Mouse (Mus musculus): Measurements from ENCODE around the gene Cbarp. TPM values are rescaled to one million over a fixed set of nuclear protein-coding genes. Genes with fewer than 3 reads are reported as not detected.
"Not testable (repeated sequence)": the region's sequence is repeated elsewhere in the genome, so short reads cannot be mapped to it uniquely, and the experiment has no call there.

Gene Cbarp
- polyA plus RNA-seq, 1 experiment from 2014 or later = 30.0 TPM

DNA sequence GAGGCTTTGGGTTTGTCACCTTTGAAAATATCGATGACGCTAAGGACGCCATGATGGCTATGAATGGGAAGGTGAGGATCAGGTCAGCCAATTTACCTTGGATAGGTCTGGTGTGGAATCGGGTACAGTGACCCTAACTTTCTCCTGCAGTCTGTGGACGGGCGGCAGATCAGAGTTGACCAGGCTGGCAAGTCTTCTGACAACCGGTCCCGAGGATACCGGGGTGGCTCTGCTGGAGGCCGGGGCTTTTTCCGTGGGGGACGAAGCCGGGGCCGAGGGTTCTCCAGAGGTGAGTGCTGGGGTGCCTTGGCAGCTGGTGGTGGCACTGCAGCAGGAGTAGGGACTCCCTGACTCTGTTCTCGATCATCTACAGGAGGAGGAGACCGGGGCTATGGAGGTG is 29.4 kb upstream of the Cbarp start:
- ATAC-seq (no peak), DNase-seq (ENCODE audit: low read depth, low spot score) (no peak)
- in situ Hi-C loops (cut with MboI; ENCODE audit: low pct_unique_long_range_greater_than_20kb) = no loop called here
- CTCF ChIA-PET = no interaction called here
- H3K27me3 ChIP-seq = no peaks in the 10 kb centered on the region
- POLR2A ChIA-PET = no interaction called here
- TF ChIP-seq CTCF (IDR thresholded peaks at IDR 0.05) = no peak

DNA sequence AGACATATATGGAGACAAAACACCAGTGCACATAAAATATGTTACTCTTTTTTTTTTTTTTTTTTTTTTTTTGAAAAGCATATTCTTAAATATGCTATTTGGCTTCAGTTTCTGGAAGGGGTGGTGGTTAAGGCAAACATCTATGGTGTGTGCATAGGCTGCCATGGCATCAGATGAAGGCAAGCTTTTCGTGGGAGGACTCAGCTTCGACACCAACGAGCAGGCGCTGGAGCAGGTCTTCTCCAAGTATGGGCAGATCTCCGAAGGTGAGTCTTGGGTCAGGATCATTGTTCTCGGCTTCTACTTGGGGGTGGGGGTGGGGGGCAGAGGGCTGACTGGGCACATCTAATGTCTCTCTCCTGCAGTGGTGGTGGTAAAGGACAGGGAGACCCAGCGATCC is 29.0 kb upstream of the Cbarp start:
- no peaks in the 10 kb centered on the region for H3K27me3 ChIP-seq
- ChIA-PET CTCF (no interaction called here), POLR2A (no interaction called here)
- DNase-seq (ENCODE audit: low read depth, low spot score) (no peak), ATAC-seq (no peak)
- in situ Hi-C loops (cut with MboI; ENCODE audit: low pct_unique_long_range_greater_than_20kb) = no loop called here
- TF ChIP-seq CTCF (IDR thresholded peaks at IDR 0.05) = no peak

DNA sequence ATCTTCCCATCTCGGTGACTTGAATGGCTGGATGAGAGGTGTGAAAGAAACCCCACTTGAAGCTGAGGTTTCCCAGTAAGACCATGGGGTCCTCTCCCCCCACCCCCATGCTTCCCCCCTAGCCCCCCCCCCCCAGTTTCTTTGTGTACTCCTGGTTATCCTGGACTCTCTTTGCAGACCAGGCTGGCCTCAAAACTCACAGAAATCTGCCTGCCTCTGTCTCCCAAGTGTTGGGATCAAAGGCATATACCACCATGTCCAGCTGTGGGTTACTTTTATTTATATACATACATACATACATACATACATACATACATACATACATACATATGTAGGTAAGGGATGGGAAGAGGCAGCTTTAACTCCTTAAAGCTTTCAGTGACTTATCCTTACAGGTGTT is 28.4 kb upstream of the Cbarp start:
- no peak for DNase-seq (ENCODE audit: low read depth, low spot score)
- TF ChIP-seq CTCF (IDR thresholded peaks at IDR 0.05) = no peak
- ChIA-PET POLR2A (interaction anchor here (0.6 to 1.3 kb wide), 2 partner anchors 10 to 73 kb away, joined by 3 read pairs; no protein-coding TSS in a partner anchor), CTCF (interaction anchor here (1.3 kb wide), 1 partner anchor 37 kb away, joined by 3 read pairs; no protein-coding TSS in a partner anchor)
- H3K27me3 ChIP-seq = no peaks in the 10 kb centered on the region
- in situ Hi-C loops (cut with MboI; ENCODE audit: low pct_unique_long_range_greater_than_20kb) = no loop called here
- ATAC-seq = no peak

DNA sequence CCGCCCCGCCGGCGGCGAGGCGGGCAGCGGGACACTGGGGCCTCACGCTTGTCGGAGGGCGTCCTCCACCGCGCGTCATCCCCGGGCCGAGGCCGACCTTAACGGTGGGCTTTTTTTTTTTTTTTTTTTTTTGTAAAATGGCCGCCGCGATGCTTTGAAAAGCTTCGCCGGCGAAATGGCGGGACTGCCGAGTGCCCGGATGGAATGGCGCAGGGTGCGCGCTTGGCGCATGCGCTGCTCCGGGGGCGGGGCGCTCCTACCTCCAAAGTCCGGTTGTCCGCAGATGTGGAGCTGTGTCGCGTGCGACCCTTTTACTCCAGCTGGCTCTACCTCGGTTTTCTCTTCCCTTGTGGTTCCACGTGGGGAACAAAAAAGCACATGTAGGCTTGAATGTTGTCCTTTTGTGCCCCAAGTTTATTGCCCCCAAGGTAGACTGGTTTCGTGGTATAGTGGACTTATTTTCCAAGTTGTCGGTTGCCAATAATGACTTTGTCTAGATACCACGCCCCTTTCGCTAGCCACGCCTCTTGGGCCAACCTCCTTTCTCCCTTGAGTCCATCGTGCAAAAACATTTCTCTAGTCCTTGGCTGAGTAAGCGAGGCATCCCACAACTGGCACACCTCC is 27.5 kb upstream of the Cbarp start:
- no peaks in the 10 kb centered on the region for H3K27me3 ChIP-seq
- DNase-seq (ENCODE audit: low read depth, low spot score) (no peak), ATAC-seq (peak; percentile 20)
- in situ Hi-C loops (cut with MboI; ENCODE audit: low pct_unique_long_range_greater_than_20kb) = no loop called here
- ChIA-PET CTCF (interaction anchor here (1.3 kb wide), 1 partner anchor 38 kb away, joined by 3 read pairs; no protein-coding TSS in a partner anchor), POLR2A (interaction anchor here (0.6 to 11.6 kb wide), 11 partner anchors 10 to 231 kb away, joined by 3 to 191 read pairs (median 3); partner anchors contain the start of genes Midn and Ndufs7)
- no peak for TF ChIP-seq CTCF (IDR thresholded peaks at IDR 0.05)

DNA sequence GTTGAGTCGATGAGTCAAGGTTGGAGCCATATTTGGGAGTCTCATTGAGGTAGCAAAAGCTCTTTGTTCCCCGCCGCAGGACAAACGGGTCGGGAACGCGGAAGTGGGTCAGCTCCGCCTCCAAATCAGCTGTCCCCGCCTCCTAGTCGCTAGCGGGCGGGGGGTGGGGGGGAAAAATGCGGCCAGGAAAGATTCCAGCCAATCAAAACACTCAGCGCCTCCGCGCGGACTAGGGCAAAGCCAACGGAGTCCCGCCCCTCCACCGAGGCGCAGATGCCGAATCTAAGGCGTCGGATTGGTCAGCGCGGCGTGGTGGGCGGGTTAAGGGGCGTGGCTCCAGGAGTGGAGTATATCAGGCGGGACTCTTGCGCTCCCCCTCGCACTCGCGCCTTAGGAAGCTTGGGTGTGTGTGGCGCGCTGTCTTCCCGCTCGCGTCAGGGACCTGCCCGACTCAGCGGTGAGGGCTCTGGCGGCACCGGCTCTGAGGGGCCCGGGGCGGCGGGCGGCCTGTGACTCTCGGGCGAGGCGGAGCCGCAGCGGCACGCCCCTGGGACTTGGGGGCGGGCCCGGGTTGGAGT is 26.9 kb upstream of the Cbarp start:
- DNase-seq (ENCODE audit: low read depth, low spot score) (peak; percentile 85), ATAC-seq (peak; percentile 65)
- H3K27me3 ChIP-seq = no peaks in the 10 kb centered on the region
- in situ Hi-C loops (cut with MboI; ENCODE audit: low pct_unique_long_range_greater_than_20kb) = no loop called here
- ChIA-PET CTCF (interaction anchor here (1.0 to 4.4 kb wide), 4 partner anchors 23 to 208 kb away, joined by 3 to 58 read pairs (median 12); partner anchors contain the start of genes Tmem259 and Wdr18), POLR2A (interaction anchor here (1.0 to 11.6 kb wide), 3 partner anchors 9 to 86 kb away, joined by 3 to 191 read pairs (median 3); partner anchors contain the start of gene Midn)
- no peak for TF ChIP-seq CTCF (IDR thresholded peaks at IDR 0.05)

DNA sequence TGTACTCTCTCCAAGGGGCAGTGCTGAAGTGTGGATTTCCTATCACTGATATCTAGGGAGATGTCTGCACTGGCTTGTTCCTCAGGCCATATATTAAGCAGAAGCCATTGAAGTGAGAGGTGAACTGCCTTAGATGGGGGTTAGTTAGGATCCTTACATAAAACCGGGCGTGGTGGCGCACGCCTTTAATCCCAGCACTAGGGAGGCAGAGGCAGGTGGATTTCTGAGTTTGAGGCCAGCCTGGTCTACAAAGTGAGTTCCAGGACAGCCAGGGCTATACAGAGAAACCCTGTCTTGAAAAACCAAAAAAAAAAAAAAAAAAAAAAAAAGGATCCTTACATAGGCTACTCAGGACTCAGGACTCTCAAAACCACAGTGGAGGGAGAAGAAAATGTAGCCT is 25.5 kb upstream of the Cbarp start:
- ChIA-PET CTCF (interaction anchor here (1.2 to 4.4 kb wide), 6 partner anchors 12 to 181 kb away, joined by 3 to 69 read pairs (median 16); partner anchors contain the start of genes Stk11 and Tmem259), POLR2A (interaction anchor here (1.2 to 11.6 kb wide), 3 partner anchors 16 to 122 kb away, joined by 3 to 191 read pairs (median 4); partner anchors contain the start of genes Cbarp and Midn)
- H3K27me3 ChIP-seq; in situ Hi-C loops (cut with MboI; ENCODE audit: low pct_unique_long_range_greater_than_20kb); DNase-seq (ENCODE audit: low read depth, low spot score); ATAC-seq: not testable (repeated sequence)

DNA sequence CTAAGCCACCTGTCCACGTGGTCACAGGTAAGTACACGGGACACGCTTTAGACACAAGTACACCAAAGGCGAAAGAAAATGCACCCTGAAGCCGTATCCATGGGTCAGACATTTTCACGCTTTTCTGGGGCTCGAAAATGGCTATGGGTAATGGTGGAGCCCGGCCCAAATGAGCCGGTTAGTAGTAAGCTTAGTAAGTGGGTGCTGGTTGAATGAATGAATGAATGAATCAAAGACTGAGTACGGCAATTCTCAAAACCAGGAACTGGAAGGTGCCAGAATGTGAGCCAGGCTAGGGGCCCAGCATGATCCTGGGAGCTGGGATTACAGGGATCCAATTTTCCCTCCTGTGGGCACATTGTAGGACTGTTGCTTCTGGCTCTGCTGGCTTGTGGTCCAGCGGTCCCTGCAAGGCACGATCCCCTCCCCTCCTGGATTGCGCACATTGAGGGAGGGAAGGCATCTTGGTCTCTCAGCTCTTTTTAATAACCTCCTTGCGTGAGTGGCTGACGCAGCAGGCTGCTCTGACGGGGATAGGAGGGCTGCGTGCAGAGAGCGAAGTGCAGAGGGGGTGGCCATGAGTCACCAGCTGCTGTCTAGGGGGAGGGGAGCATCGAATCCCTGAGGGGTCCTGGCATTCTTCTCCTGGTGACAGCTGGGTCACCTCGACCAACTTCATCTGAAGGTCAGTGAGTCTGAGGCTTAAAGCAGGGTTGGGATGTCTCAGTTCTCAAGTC is 24.9 kb upstream of the Cbarp start, which contains the start of gene Cirbp:
Gene Cirbp (plus strand): TSS at position 594 of the 737 bp plus-strand sequence.
- ChIA-PET CTCF (interaction anchor here (0.9 to 4.4 kb wide), 16 partner anchors 11 to 208 kb away, joined by 3 to 69 read pairs (median 5); partner anchors contain the start of genes Cbarp, Cnn2, Stk11 and Tmem259), POLR2A (interaction anchor here (0.6 to 11.6 kb wide), 5 partner anchors 16 to 180 kb away, joined by 3 to 191 read pairs (median 3); partner anchors contain the start of genes Cbarp and Midn)
- DNase-seq (ENCODE audit: low read depth, low spot score) = no peak
- ATAC-seq = no peak
- TF ChIP-seq CTCF (IDR thresholded peaks at IDR 0.05) = no peak
- in situ Hi-C loops (cut with MboI; ENCODE audit: low pct_unique_long_range_greater_than_20kb) = no loop called here
- H3K27me3 ChIP-seq = no peaks in the 10 kb centered on the region

DNA sequence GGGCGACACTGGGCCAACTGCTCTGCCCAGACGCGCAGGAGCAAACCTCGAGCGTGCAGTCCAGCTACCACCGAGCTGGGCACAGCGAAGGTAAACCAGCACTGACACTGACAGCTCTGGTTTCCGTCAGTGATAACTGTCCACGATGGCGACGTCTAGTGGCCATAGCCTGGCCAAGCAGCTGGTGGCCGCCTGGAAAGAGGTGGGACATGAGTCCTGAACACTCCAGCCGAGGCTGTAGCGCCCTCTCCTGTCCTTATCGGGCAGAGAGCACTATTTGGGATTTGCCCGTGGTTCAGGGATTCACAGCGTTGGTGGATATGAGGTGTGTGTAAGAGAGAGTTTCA is 24.3 kb upstream of the Cbarp start:
- DNase-seq (ENCODE audit: low read depth, low spot score) = peak; percentile 87
- POLR2A ChIA-PET = interaction anchor here (1.2 to 11.6 kb wide), 4 partner anchors 15 to 179 kb away, joined by 3 to 191 read pairs (median 4); partner anchors contain the start of genes Cbarp and Midn
- TF ChIP-seq CTCF (IDR thresholded peaks at IDR 0.05) = no peak
- H3K27me3 ChIP-seq = no peaks in the 10 kb centered on the region
- CTCF ChIA-PET = interaction anchor here (0.9 to 4.4 kb wide), 15 partner anchors 11 to 207 kb away, joined by 3 to 69 read pairs (median 5); partner anchors contain the start of genes Cbarp, Cnn2, Stk11 and Tmem259
- ATAC-seq = peak; percentile 19
- in situ Hi-C loops (cut with MboI; ENCODE audit: low pct_unique_long_range_greater_than_20kb) = no loop called here

DNA sequence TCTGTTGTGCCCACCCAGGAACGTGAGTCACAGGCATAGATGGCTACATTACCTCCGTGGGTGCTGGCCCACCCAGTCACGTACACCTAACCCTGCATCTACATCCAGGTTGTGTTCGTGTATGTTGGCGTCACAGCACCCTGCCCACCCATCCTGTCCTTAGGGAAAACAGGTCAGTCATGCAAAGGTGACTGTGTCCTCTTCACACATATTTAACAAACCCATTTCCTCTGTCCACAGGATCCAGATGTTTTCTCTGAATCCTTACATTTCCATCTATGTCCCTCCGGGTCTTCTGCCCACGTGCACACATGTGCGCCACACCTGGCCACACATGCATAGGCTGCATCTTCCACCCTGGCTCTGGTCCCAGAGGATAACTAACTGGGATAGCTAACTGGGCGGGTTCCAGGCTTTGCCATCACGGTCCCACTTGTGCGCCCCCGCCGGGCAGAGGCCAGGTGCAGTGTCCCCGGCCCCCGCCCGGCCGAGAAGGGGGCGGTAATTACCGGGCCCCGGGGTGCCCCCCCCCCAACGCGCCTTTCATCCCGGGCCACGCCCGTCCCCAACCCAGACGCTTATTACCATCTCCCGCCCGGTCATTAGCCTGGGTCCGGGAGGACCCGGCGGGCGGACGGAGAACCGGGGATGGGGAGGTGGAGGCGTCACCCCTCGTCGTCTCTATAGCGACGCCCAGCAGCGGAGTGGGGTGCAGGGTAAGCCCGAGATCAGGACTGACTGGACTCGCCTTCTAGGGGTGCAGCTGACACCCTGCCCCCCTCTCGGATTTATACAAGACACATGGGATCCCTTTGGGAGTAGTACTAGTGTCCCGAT is 23.7 kb upstream of the Cbarp start:
- in situ Hi-C loops (cut with MboI; ENCODE audit: low pct_unique_long_range_greater_than_20kb) = no loop called here
- DNase-seq (ENCODE audit: low read depth, low spot score) (no peak), ATAC-seq (no peak)
- ChIA-PET CTCF (interaction anchor here (0.9 to 4.4 kb wide), 14 partner anchors 10 to 206 kb away, joined by 3 to 69 read pairs (median 6); partner anchors contain the start of genes Cbarp, Cnn2, Stk11 and Tmem259), POLR2A (interaction anchor here (0.6 to 11.6 kb wide), 3 partner anchors 14 to 179 kb away, joined by 3 to 191 read pairs (median 3); partner anchors contain the start of gene Midn)
- no peak for TF ChIP-seq CTCF (IDR thresholded peaks at IDR 0.05)
- H3K27me3 ChIP-seq = no peaks in the 10 kb centered on the region
